Mouse (Mus musculus): ENCODE measurements around the gene Mef2b. TPM values are rescaled to one million over a fixed set of nuclear protein-coding genes. Genes with fewer than 3 reads are reported as not detected.

Mef2b gene
- polyA plus RNA-seq, 1 experiment from 2014 or later = 0.10 TPM

DNA sequence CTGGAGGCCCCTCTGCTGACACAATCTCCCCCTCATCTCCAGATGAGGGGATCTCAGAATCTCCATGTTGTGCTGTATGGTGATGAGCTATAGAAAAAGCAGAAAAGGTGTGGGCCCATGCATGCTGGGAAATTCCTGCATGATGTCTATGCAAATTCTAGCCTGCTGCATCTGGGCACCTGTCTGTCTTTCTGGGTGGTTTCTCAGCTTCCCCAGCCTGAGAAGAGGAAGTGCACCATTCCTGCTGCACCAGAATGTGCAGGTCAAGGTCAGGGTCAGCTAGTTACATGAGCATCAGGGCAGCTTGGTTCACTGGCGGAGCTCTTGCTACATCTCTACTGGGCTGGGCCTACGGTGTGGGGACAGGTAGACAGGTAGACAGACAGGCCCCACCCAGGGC lies 29.1 kb upstream of the Mef2b start:
- Histone ChIP-seq H3K4me2 (replicated peaks; ENCODE audit: low read depth) (no peak overlapping the region), H3K9ac (ENCODE audit: low read length) (no peak overlapping the region), H3K27me3 (ENCODE audit: control insufficient read depth, insufficient read depth, low read length) (peaks cover 13% of the 10 kb centered on the region; the same call in 1 of the 2 replicates), H3K9me3 (ENCODE audit: control insufficient read depth, low read length) (no peaks in the 10 kb centered on the region), H3K4me1 (replicated peaks; ENCODE audit: control insufficient read depth, insufficient read depth) (no peaks in the 10 kb centered on the region), H3K27ac (replicated peaks) (no peak overlapping the region), H3K36me3 (ENCODE audit: control insufficient read depth, insufficient read depth, low read length) (no peaks in the 10 kb centered on the region), H3K4me3 (ENCODE audit: low read depth, low read length) (no peak overlapping the region)
- no peak for ATAC-seq (ENCODE audit: low FRiP score, low TSS enrichment)
- TF ChIP-seq CTCF (IDR thresholded peaks at IDR 0.05; ENCODE audit: low read depth) (no peak), EP300 (optimal IDR thresholded peaks at IDR 0.05) (no peak)
- 74% methylated on average over 2 of the region's 2 CpGs for WGBS
- no peak for DNase-seq (ENCODE audit: low spot score)

DNA sequence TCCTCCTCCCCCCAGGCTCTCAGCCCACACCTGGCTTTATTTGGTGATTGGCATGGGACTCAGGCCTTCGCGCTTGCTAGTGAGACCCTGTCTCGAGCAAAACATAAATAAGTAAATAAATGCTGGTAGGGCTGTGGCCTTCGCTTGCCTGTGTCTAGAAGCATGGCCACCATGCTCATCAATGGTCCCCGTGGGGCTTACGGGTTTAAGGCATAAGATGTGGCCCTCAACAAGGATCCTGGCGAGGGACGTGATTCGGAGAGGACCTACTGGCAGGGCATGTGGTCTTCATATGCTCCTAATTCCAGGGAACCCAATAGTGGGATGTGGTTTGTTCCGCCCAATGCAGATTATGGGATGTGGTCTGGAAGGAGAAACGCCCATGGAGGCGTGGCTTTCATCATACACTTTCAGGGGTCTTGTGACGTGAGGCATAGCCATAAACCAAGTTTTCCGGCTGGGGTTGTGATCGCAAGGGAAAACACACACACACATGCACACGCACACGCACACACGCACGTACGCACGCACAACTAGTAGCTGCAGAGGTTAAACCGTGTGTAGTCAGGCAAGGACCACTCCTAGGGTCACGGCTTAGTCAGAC lies 28.2 kb upstream of the Mef2b start:
- no peak overlapping the region for H3K27ac ChIP-seq (replicated peaks)
- no peak for DNase-seq (ENCODE audit: low spot score)
- no peaks in the 10 kb centered on the region for H3K9me3 ChIP-seq (ENCODE audit: control insufficient read depth, low read length)
- TF ChIP-seq CTCF (IDR thresholded peaks at IDR 0.05; ENCODE audit: low read depth) = no peak
- TF ChIP-seq EP300 (optimal IDR thresholded peaks at IDR 0.05) = no peak
- H3K27me3 ChIP-seq (ENCODE audit: control insufficient read depth, insufficient read depth, low read length) = peaks cover 13% of the 10 kb centered on the region; the same call in 1 of the 2 replicates
- H3K4me1 ChIP-seq (replicated peaks; ENCODE audit: control insufficient read depth, insufficient read depth) = no peaks in the 10 kb centered on the region
- no peak overlapping the region for H3K4me3 ChIP-seq (ENCODE audit: low read depth, low read length)
- H3K9ac ChIP-seq (ENCODE audit: low read length) = no peak overlapping the region
- H3K4me2 ChIP-seq (replicated peaks; ENCODE audit: low read depth) = no peak overlapping the region
- H3K36me3 ChIP-seq (ENCODE audit: control insufficient read depth, insufficient read depth, low read length) = no peaks in the 10 kb centered on the region
- WGBS = 48% methylated on average over 23 of the region's 23 CpGs
- ATAC-seq (ENCODE audit: low FRiP score, low TSS enrichment) = peak; percentile 57; the same call in 1 of the 2 replicates

DNA sequence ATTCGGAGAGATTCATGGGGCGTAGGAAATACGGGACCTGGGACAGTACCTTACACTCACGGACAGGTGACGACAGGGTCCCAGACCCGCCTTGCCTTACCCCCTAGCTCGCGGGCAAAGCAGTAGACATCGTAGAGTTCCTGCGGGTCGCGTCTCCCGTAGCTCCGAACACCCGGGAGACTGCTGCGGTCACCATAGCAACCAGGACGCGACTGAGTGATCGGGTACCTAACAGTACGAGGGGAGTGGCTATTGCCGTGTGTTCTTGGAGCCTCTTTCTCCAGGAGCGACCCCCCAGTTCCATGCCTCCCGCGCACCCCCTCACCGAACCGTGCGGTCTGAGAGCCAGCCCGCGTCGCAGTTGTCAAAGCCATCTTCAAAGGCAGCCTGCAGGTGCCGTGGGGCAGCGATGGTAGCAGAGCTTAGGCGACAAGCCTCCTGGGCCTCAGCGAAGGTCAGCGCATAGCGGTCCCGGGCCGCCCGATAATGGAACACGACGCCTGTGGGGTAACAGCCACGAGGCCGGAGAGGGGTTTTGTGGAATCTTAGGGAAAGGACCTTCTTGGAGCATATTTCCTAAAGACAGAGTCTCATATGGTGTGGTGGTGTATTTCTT lies 27.0 kb upstream of the Mef2b start:
- TF ChIP-seq CTCF (IDR thresholded peaks at IDR 0.05; ENCODE audit: low read depth) = no peak
- no peak for TF ChIP-seq EP300 (optimal IDR thresholded peaks at IDR 0.05)
- H3K27me3 ChIP-seq (ENCODE audit: control insufficient read depth, insufficient read depth, low read length) = peaks cover 13% of the 10 kb centered on the region; the same call in 1 of the 2 replicates
- WGBS = 8% methylated on average over 43 of the region's 43 CpGs
- DNase-seq (ENCODE audit: low spot score) = no peak
- H3K9me3 ChIP-seq (ENCODE audit: control insufficient read depth, low read length) = no peaks in the 10 kb centered on the region
- no peaks in the 10 kb centered on the region for H3K4me1 ChIP-seq (replicated peaks; ENCODE audit: control insufficient read depth, insufficient read depth)
- H3K36me3 ChIP-seq (ENCODE audit: control insufficient read depth, insufficient read depth, low read length) = no peaks in the 10 kb centered on the region
- no peak overlapping the region for H3K9ac ChIP-seq (ENCODE audit: low read length)
- ATAC-seq (ENCODE audit: low FRiP score, low TSS enrichment) = no peak
- no peak overlapping the region for H3K27ac ChIP-seq (replicated peaks)
- H3K4me2 ChIP-seq (replicated peaks; ENCODE audit: low read depth) = no peak overlapping the region
- no peak overlapping the region for H3K4me3 ChIP-seq (ENCODE audit: low read depth, low read length)

DNA sequence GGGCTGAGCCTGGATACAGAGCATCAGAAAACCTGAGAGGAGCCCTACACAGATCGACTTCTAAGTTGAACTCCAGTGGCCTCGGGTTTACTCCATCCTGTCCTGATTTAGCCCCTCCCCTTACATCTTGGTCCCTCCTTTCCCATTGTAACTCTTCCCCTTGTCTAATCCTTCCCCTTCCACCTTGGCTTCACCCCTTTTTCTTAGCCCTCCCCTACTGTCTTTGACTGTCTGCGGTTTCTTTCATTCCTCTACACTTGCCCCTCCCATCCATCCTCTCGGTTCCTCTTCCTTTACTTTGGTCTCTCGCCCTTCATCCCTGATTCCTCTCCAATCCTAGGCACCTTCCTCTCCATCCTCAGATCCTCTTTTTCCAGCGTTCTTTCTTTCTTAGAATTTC lies 25.0 kb upstream of the Mef2b start:
- DNase-seq (ENCODE audit: low spot score) = no peak
- no peak for ATAC-seq (ENCODE audit: low FRiP score, low TSS enrichment)
- H3K27me3 ChIP-seq (ENCODE audit: control insufficient read depth, insufficient read depth, low read length) = peaks cover 13% of the 10 kb centered on the region; the same call in 1 of the 2 replicates

DNA sequence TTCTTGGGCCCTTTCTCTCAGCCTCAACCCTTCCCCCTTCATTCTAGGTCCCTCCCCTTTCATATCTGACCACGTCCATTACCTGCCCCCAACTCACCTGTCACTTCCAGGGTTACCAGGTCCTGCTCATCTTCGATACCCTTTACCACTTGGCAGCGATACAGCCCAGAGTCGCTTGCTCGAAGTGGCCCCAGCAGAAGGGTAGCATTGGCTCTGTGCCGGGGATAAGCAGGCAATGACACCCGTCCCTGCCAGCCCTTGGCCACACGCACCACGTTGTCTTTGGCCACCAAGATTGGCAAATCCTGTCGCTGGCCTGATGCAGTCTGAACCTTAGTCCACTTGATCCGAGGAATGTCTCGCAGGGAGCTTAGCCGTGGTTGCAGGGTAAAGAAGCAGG lies 24.6 kb upstream of the Mef2b start:
- H3K4me3 ChIP-seq (ENCODE audit: low read depth, low read length) = no peak overlapping the region
- no peaks in the 10 kb centered on the region for H3K36me3 ChIP-seq (ENCODE audit: control insufficient read depth, insufficient read depth, low read length)
- ATAC-seq (ENCODE audit: low FRiP score, low TSS enrichment) (no peak), DNase-seq (ENCODE audit: low spot score) (no peak)
- no peak overlapping the region for H3K9ac ChIP-seq (ENCODE audit: low read length)
- no peak overlapping the region for H3K27ac ChIP-seq (replicated peaks)
- no peaks in the 10 kb centered on the region for H3K9me3 ChIP-seq (ENCODE audit: control insufficient read depth, low read length)
- H3K4me1 ChIP-seq (replicated peaks; ENCODE audit: control insufficient read depth, insufficient read depth) = no peaks in the 10 kb centered on the region
- H3K4me2 ChIP-seq (replicated peaks; ENCODE audit: low read depth) = no peak overlapping the region
- WGBS = 63% methylated on average over 13 of the region's 13 CpGs
- H3K27me3 ChIP-seq (ENCODE audit: control insufficient read depth, insufficient read depth, low read length) = peaks cover 13% of the 10 kb centered on the region; the same call in 1 of the 2 replicates
- TF ChIP-seq CTCF (IDR thresholded peaks at IDR 0.05; ENCODE audit: low read depth) (no peak), EP300 (optimal IDR thresholded peaks at IDR 0.05) (no peak)

More for the DNA sequence above, 25.0 kb upstream of the Mef2b start:
- no peaks in the 10 kb centered on the region for H3K36me3 ChIP-seq (ENCODE audit: control insufficient read depth, insufficient read depth, low read length)
- WGBS = 28% methylated on average over 6 of the region's 6 CpGs
- H3K9me3 ChIP-seq (ENCODE audit: control insufficient read depth, low read length) = no peaks in the 10 kb centered on the region
- H3K4me3 ChIP-seq (ENCODE audit: low read depth, low read length) = no peak overlapping the region
- H3K4me1 ChIP-seq (replicated peaks; ENCODE audit: control insufficient read depth, insufficient read depth) = no peaks in the 10 kb centered on the region
- no peak for TF ChIP-seq EP300 (optimal IDR thresholded peaks at IDR 0.05)
- TF ChIP-seq CTCF (IDR thresholded peaks at IDR 0.05; ENCODE audit: low read depth) = no peak
- H3K9ac ChIP-seq (ENCODE audit: low read length) = no peak overlapping the region
- no peak overlapping the region for H3K27ac ChIP-seq (replicated peaks)
- no peak overlapping the region for H3K4me2 ChIP-seq (replicated peaks; ENCODE audit: low read depth)

DNA sequence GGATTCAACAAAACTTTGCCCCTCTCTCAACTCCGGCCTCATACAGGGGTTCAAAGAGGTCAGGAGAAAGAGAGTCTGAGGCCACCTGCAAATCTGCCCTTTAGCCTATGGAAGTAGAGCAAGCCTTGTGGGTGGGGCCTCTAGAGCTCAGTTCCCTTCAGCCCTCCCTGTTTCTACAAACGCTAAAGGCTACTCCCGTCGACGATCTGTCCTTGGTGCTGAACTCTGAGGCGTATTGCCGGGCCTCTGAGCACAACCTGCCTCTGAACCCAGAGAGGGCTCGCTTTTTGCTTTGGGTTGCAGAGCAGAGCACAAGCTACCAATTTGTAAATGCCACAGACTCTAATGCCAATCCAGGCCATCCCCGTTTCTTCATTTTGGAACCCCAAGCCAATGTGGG lies 21.9 kb upstream of the Mef2b start:
- H3K27me3 ChIP-seq (ENCODE audit: control insufficient read depth, insufficient read depth, low read length) = peaks cover 6% of the 10 kb centered on the region; the same call in 1 of the 2 replicates
- H3K4me3 ChIP-seq (ENCODE audit: low read depth, low read length) = no peak overlapping the region
- no peaks in the 10 kb centered on the region for H3K36me3 ChIP-seq (ENCODE audit: control insufficient read depth, insufficient read depth, low read length)
- no peak overlapping the region for H3K4me2 ChIP-seq (replicated peaks; ENCODE audit: low read depth)
- H3K27ac ChIP-seq (replicated peaks) = no peak overlapping the region
- no peak overlapping the region for H3K9ac ChIP-seq (ENCODE audit: low read length)
- no peaks in the 10 kb centered on the region for H3K9me3 ChIP-seq (ENCODE audit: control insufficient read depth, low read length)
- TF ChIP-seq EP300 (optimal IDR thresholded peaks at IDR 0.05) (no peak), CTCF (IDR thresholded peaks at IDR 0.05; ENCODE audit: low read depth) (no peak)
- 5% methylated on average over 9 of the region's 9 CpGs for WGBS
- H3K4me1 ChIP-seq (replicated peaks; ENCODE audit: control insufficient read depth, insufficient read depth) = no peaks in the 10 kb centered on the region
- DNase-seq (ENCODE audit: low spot score) (peak; percentile 65), ATAC-seq (ENCODE audit: low FRiP score, low TSS enrichment) (no peak)

Data from stomach, postnatal 0 days (tissue).